Mouse (Mus musculus): Measurements from ENCODE around the gene Lsm10.

GRCm38 (mm10) chr4:126084382-126084781 is 12.0 kb upstream of the Lsm10 start:
- TF ChIP-seq FLI1 (IDR thresholded peaks at IDR 0.05; ENCODE audit: low read length) (no peak), GATA1 (IDR thresholded peaks at IDR 0.05; ENCODE audit: borderline replicate concordance, low read length) (no peak)

All from megakaryocyte, embryonic 14.5 days (primary cell).